Mouse (Mus musculus) lung, postnatal 25 days (tissue): Measurements from ENCODE around the gene Jhy.

Source experiments
- DNase-seq: peaks from one replicate; pipeline ENCODE4 v3.0.0; 2022; ENCODE audit warnings: low spot score

The Jhy gene

DNA sequence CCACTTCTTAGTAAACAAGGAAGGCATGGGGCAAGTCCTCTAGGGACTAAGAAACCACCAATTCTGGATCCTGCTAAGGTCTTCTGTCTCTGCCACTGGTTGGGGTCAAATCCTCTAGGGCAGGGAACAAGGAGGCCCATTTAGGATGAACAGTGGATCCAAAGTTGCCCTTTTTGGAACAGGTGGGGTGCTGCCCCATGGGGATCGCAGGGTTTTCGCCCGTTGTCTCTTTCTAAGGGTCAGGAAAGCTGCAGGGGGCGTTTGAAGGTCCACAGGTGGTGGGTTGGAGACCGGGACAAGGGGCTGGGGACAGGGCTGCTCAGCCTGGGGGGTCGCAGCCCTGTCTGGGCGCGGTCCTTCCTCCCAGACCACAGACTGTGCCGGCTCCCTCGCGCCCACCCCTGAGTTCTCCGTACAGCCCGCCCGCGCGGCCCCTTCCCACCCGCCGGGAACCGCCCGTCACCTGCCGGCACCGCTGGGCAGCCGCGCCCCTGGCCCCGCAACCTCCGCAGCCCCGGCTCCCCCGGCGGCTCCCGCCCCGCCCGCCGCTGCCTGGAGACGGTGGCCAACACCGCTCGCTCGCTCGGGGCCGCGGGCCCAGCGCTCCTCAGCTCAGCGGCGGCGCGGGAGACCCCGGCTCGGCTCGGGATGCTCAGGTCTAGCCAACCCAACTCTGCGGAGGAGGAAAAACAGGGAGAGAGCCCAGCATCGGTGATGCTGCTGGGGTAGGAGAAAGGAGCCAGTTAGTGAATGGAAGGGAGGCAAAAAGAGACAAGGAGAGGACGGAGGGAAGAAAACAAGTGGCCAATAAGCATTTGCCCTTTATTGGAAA is at the start of gene Jhy:
Gene Jhy, minus strand, starts transcription at position 533 of the 832 bp plus-strand sequence.
- no peak for DNase-seq

- DNase-seq, result no peak
These were observed 48.5 kb upstream of the Jhy start for GRCm38 (mm10) chr9:41012456-41012855.

DNA sequence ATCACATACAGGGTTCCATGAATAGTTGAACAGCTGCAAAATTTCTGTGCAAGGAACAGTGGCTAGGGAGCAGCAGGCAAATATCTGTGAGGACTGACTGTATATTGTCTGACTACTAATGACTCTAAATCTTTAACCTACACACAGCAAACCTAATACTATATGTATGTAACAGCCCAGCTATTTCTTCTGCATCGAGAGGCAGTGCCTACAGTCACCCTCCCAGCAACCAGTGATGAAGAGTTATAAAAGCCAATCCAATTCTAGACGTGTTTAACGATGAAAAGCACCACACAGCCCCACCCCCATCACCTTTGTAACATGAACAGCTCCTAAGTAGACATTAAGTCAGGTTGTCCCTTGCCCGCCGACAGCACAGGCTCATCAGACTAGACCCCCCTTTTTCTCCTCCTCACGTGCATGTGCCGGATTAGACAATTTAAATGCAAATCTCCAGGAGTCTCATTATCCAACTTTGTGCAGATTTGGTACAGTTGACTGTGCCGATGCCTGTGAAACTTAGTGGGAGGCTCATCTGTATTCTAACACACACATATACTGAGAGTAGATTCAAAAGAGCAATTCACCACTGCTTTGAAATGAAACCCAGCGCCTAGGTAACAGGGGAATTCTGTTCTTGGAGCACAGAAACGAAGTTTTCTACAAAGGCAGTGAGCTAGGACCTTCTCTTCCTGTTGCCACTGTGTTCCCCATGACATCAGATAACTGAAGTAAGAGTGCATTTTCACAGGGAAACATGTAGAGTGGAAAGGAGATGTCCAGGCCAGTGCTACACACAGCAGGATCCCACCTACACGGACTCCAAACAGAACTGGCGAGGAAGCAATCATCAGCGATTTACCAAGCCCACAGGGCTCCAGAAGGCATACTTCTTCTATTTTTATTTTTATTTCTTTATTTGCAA is 47.9 kb upstream of the Jhy start:
- no peak for DNase-seq

GRCm38 (mm10) chr9:41007785-41008184 is 43.9 kb upstream of the Jhy start:
- DNase-seq, result no peak

- no peak for DNase-seq
These were observed 40.5 kb upstream of the Jhy start, which contains the start of gene Crtam for GRCm38 (mm10) chr9:41004415-41004814. TSS of gene Crtam (minus strand) at chr9:41004628.

GRCm38 (mm10) chr9:40997116-40997779 is 33.3 kb upstream of the Jhy start:
- DNase-seq, result no peak

GRCm38 (mm10) chr9:40994075-40994474 is 30.2 kb upstream of the Jhy start:
- DNase-seq, result no peak

GRCm38 (mm10) chr9:40991511-40991910 is 27.6 kb upstream of the Jhy start:
- no peak for DNase-seq

- peak; percentile 39 for DNase-seq
These were observed 26.1 kb upstream of the Jhy start for GRCm38 (mm10) chr9:40989940-40990588.

DNA sequence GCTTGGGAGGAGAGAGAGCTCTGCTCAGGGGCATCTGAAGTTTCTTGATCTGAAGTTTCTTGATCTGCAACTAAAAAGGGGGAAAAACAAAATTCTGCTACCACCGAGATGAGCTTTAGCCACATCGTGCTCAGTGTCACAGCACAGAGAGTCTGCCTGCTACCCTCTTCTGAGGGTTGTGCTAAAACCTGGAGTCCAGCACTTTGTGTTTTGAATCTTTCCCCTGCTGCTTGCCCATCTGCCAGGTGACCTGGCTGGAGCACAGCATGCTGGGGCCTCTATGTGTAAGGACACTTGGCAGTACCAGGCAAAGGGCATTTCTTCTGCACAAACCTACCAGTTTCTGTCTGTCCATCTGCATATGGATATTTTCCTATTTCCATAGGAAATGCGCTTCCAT is 20.4 kb upstream of the Jhy start:
- DNase-seq, result no peak

DNA sequence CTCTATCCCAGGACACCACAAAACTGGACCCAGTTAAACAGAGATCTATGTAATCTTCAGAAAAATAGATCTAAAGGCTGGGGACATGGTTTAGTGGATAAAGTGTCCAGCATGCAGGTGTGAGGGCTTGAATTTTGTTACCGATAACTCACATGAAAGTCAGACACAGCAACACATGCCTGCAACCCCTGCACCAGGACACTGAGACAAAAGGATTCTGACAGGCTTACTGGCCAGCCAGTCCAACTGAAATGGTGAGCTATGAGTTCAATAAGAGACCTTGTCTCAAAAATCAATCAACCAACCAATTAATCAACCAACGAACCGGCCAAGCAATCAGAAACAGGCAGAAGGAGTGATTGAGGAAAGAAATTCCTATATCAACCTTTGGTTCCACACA is 19.8 kb upstream of the Jhy start:
- no peak for DNase-seq

GRCm38 (mm10) chr9:40982480-40982879 is 18.6 kb upstream of the Jhy start:
- DNase-seq, result no peak

DNA sequence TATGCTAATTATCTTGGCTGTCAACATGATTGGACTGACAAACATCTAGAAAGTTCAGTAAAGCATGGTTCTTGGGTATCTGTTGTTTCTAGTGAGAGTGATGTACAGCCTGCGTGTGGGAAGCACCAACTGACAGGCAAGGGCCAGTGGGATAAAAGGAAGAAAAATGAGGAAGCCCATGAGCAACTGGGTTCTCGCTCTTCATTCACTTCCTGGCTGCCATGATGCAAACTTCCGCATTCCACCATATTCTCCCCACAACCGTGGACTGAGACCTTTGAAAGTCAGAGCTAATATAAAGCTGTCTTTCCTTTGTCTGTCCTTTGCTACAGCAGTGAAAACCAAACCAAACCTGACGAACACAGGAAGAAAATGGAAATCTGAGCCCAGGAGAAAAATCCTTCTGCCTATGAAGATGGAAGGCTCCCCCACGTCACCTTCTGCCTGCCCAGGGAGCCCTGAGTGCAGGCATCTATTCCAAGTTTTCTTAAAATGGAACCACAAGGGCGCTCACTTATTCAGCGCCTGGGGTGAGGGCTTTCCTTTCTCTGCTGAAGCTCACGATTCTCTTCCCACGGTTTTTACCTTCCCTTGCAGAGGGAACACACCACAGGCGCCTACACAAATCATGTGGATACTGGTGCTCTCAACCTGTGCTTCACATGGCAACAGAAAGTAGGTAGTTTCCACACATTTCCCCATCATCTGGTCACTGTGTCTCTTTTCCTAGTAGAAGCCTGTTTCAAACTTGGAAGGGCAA is 10.3 kb upstream of the Jhy start:
- no peak for DNase-seq

DNA sequence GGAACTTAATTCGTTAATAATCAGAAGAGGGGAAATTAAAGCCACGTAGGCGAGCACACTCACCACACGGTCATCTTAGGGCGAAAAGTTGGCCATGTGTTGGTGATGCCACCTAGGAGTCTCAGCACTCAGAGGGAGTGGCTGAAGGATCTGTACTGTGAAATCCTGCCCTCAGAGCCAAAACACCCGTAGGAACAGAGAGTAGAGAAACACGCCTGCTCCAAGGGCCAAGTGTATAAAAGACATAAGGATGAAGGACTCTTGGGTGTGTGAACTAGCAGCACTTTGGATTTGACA is 448 bp upstream of the Jhy start:
- DNase-seq, result no peak

DNA sequence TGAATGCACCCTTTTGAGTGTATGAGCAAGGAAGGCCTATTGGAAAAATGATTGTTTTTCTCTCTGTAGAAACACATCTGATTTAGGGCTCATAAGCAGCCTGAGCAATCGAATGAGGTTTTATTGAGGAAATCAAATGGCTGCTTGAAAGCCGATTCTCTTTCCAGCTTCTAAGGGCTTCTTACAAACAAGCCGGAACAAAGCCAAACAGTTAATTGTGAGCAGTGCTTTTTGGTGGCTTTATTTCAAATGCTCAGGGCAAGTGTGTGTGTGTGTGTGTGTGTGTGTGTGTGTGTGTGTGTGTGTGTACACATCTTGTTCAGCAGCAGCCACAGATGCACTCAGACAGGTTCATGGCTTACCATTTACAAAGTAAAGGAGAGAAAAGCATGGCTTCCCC is 2.5 kb downstream of the Jhy start:
- DNase-seq, result no peak

GRCm38 (mm10) chr9:40949039-40949615 is 14.8 kb downstream of the Jhy start:
- DNase-seq, result no peak

GRCm38 (mm10) chr9:40948473-40948872 is 15.4 kb downstream of the Jhy start:
- DNase-seq, result no peak

GRCm38 (mm10) chr9:40947131-40947530 is 16.8 kb downstream of the Jhy start:
- no peak for DNase-seq

- no peak for DNase-seq
These were observed 26.5 kb downstream of the Jhy start for GRCm38 (mm10) chr9:40937425-40937824.

GRCm38 (mm10) chr9:40933323-40933722 is 30.6 kb downstream of the Jhy start:
- DNase-seq, result no peak
